Mouse (Mus musculus): ENCODE results near the gene Tef. TPM values are rescaled to one million over a fixed set of nuclear protein-coding genes. Genes with fewer than 3 reads are reported as not detected.

Tef gene
- total RNA-seq, 2 experiments from 2014 or later: 61.4 to 101 TPM

DNA sequence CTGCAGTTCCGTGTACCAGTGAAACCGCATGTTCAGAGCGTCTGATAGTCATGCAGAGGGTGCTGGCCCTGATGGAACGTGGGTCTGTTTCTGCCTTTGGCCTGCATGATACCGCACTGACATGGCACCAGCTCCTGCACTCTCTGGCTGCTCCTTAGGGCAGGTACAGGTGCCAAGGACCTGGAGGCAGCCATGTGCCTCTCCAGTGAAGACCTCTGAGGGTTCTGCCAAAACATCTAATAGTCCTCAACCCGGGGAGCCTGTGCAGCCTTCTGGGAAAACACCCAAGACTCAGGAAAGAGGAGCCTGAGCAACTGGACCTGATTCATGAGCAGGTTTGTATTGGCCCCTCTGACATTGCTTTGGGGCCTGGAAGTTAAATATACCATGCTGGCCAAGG, 4.4 kb upstream of the Tef start:
- DNase-seq: no peak

DNA sequence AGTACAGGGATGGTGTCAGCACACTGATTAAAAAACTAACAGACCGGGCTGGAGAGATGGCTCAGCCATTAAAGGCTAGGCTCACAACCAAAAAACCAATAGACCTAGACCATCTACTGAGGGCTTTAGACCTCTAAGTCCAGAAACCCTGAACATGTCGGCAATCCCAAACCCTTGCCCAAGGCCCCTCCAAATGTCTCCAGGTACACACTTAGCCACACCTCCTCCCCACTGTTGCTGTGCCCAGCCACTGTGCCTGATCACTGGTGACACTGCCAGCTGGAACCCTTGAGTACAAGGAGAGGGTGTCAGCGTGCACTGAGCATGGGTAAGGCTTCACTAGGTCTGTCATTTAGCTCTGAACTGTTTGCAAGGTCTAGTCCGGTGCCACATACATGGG, 3.8 kb upstream of the Tef start:
- no peak for DNase-seq

DNA sequence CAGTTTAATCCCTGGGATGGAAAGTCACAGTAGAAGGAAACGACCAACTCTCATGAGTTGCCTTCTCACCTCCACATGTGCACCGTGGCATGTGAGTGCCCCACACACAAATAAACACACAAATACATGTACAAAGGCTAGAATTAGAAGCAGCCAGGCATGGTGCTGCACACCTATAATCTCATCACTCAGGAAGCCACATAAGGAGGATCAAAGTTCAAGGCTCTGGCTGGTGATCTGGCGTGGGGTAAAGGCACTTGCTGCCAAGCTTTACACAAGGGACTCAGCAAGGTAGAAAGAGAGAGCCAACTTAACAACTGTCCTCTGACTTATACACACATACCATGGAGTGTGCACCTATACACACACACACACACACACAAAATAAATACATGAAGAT, 1.8 kb upstream of the Tef start:
- DNase-seq: no peak

DNA sequence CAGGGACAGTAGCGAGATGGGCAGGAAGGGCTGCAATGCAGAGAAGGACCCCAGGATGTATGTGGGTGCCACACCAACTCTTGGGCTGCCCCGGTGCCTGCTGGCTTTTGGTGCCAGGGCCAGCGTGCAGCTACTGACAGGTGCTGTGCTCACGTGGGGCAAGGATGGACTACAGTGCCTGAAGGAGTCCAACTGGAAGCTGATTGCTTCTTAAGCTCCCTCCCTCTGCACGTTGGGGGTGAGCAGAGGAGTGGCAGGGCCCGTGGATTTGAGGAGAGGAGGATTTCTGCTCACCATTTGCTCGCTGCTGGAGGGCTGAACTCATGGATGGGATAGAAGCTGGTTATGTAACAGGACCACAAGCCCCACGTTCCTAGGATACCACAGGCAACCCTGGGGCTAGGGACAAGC, 725 bp downstream of the Tef start:
- peak in 1 of 2 experiments; percentile 25 for DNase-seq

DNA sequence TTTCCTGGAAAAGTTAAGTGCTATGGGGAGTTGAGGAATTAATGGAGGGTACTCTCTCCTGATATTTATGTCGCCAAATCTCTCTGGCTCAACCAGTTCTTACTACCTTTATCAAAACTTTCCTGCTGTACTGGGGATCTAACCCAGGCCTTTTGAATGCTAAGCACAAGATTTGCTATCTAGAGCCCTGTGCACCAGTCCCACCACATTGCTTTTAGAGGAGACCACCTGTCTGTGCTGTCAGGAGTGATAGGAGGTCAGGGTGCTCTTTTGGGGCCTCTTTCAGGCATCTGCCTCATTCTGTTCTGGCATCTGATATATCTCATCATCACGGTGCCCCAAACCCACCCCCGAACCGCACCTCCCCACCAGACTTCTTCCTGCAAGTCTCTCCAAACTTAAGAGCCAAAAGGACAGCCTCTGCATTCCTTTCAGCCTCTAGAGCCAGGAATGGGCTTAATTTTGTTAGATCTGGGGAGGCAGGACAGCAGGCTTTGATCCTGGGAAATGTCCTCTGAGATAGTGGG, 1.3 kb downstream of the Tef start:
- no peak for DNase-seq

DNA sequence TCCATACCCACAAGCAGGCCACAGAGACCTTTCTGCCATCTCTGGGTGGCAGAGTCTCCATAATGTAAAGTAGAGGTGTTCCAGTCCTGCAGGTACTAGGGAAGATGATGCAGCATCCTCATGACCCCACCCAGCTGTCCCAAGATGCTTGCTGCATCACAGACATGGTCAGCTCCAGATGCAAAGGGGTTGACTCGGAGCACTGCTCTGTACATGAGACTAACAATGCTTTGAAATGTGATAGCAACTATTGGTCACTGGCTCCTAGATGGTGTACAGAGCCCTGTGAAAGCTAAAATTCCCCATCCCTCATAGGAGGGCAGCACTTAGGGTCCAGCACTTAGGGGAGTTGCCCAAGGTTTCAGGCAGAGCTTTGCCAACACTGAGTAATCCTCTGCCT, 2.0 kb downstream of the Tef start:
- no peak for DNase-seq

DNA sequence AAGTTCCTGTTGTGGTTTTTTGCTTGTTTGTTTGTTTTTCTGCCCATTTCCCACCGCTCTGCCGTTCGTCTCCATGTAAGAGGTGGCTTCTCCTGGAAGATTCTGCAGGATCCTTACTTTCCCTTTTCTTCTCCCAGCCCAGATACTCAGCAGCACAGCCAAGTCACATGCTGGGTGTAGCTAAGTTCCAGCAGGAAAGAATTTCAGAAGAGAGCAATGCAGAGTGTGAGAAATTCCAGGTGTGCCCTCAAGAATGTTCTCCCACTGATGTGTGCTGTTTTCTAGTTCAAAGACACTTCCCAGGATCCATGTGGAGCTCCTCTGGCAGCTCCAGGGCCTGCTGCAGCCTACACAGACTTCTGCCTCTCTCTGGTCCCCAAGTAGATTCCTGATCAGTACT, 2.7 kb downstream of the Tef start:
- no peak for DNase-seq

DNA sequence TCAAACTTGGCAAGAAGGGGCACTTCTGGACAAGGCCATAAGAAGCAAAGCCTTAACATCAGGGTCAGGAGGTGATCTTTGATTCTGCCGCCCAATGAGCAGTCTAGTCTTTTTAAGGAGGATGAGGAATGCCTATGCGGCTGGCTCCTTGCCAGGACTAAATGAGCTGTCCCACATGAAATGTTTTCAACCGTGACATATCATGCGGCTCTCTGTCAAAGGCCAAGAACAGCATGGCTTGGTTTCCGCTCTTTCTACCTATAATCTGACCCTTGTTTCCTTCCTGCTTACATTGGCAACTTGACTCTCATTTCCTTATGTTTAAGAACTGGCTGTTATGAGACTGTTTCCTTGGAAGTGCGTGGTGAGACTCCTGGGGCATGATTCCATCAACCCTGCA, 3.4 kb downstream of the Tef start:
- DNase-seq: peak; percentile 77 to 79

DNA sequence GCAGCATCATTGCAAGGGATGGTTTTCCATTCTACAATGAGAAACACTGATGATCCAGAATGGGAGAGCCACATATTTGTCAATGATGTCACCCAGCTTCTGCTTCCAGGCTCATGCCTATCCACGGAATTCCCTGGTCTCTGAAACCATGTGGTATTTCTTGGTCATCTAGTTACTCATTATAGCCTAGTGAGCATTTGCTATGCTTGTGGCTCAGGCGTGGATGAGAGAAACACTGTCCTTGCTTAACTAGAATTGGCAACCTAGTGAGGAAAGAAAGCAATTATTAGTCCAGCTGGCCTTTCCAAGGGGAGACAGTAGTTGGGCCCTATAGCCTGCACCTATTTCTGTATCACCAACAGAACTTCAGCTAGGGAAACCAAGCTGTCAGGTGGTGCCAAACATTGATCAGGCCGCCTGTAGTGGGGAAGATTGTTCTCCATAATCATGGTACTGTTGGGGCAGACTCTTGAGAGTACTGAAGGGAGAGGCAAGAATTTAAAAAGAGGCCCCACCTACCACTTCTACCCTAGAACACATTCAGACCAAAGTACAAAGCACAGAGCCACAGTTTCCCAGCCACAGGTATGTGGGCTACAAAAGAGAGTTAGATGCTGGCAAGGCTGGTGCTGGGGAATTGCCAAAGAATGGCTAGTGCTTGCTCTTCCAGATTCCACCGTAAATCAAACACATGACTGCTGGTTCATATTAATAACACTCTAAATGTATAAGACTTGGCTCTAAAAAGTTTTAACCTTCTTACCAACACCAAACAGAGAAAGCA, 4.6 kb downstream of the Tef start:
- no peak for DNase-seq

DNA sequence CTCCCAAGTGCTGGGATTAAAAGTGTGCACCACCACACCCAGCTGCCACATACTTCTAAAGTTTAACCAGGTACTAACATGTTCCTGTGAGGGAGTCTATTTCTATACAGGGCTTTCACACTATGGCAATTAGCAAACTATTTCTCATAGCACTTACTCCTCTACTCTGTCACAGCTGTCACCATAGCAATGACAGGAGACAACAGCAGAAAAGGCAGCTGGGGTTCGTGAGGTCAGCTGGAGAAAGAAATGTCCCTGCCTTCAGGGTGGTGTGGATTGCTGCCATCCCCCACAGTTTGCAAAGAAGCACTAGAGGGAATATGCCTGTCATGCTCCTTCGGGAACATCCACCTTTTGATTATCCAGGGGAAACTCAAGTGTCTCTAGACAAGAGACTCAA, 6.6 kb downstream of the Tef start:
- no peak for DNase-seq

DNA sequence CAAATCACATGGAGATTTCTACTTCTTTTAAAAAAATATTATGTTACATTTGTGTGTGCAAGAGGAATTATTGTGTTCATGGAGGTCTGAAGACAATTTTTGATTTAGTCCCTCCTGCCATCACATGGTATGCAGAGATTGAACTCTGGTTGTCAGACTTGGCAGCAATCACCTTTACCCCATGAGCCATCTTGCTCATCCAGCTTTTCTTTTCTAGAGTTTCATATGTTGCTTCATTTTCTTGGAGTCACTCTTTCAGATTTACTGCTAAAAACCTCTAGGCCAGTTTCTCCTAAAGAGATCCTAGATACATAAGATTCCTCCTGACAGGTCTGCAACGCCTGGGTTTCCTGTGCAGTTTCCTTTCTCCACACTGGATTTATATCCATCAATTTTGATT, 7.3 kb downstream of the Tef start:
- no peak for DNase-seq

DNA sequence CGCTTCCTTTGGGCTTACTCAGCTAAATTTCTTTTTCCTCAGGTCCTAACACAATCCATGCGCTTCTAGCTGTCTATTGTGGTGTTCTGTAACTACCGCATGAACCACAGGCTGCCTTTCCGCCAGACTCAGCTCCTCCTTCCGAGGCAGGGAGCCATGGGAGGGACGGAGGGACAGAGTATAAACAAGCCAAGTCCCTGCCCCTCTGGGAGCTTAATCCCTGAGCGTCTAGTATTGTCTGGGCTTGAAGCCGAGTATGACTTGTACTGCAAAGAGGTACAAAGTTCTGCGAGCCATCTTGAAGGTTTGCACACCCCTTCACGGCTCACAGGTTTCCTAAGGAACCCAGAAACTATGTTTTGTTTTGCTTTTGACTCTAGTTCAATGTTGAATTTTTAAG, 7.9 kb downstream of the Tef start:
- DNase-seq: peak; percentile 92 to 93

DNA sequence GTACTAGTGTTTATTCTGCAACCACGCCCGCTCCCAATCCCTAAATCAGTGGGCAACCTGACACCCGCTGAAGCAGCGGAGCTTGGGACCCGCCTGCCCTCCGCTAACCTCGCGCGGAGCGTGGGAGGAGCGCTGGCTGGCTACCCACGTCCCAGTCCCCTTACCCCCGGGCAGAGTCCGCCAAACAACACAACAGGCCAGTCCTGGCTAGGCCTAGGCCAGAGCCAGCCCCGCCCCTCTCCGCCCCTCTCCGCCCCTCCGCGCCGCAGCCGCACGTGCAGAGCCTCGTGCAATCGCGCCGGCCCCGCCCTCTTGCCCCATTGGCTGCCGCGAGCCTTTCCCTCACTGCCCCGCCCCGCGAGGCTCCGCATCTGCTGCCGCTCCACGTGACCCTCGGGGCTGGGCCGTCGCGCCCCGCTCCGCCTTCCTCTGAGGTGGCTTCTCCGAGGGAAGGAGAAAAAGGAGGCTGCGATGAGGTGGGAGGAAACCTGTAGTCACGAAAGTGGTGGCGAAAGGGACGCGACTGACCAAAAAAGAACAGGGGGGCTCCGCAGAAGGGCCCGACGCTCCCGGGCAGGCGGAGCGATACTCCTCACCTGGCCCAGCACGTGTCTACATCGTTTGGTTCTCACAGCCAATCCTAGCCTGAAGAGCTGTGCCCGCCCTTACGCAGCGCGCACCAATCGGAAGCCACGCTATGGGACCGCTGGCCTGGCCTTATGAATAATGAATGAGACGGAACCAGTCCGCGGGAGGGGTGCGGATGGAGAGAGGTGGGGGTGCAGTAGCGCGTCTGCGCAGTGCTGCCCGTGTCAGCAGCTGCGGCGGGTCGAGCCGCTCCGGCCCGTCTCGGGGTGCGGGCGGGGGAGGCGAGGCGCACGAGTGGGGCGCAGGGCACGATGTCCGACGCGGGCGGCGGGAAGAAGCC, 8.7 kb downstream of the Tef start:
- peak; percentile 98 to 99 for DNase-seq

DNA sequence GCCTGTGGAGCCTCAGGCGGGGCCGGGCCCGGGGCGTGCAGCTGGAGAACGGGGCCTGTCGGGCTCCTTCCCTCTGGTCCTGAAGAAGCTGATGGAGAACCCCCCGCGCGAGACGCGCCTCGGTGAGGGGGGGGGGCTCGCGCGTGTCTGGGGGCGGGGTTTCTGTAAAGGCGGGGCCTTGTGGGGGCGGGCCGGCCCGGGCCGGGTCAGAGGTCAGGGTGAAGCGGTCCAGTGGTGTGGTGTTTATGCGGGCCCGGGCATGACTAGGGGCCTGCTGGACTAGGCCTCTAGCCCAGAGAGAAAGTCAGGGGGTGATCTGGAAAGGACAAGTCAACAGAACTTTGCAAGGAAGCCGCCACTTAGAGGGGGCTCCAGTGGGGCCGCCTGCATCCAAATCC, 9.4 kb downstream of the Tef start:
- DNase-seq: peak; percentile 76 to 82

DNA sequence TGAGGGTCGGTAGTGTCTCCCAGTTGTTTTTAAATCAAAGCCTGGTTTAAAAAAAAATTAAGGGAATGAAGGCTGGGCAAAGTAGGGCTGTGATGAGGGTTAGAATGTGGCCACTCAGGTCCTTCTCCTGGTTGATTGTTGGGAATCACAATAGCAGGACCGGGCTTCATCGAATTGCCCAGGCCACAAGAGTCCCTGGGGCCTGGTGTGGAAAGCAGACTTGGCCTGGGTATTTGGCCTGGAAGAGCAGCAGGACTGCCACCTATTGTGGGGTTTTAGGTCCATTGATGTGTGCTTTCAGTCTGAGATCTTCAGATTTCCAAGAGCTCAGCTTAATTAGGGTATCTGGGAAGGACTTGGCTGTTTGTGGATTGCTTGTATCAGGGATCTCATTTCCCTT, 10.1 kb downstream of the Tef start:
- peak in 1 of 2 experiments; percentile 48 for DNase-seq

DNA sequence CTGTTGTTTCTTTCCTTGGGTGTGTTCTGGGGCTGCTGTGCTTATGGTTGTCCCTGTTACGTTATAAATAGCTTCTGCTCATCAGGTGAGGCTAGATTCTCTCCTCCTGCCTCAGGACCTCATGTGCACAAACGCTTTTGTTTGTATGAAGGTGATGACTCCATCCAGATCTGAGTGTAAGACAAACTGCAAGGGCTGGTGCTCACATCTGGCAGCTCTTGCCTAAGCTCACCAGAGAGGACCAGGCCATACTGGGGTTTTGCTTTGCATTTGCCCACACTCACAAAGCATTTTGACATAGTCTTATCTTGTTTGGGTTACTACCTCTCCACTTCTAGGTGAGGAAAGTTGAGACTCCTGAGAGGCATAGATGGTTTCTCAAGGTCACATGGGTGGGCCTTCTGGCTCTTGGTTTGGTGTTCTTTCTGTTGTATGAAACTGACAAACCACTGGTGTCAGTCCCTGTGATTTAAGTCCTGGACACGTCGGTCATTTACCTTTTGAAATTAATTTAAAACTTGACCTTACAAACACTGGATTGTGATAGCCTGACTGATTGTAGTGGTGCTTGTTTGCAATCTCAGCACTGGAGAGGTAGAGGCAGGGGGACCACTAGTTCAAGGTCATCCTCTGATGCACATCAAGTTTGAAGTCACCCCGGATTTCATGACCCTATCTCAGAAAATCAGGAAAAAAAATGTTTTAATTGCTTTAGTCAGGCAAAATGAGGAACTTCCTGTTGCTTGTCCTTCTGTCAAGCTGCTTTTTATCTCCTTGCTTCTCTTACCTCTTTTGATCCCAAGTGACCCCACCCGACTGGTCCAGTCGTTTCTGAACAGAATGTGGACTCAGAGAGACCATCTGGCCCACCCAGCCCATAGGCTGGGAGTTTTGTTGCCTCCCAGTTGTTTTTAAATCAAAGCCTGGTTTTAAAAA, 10.7 kb downstream of the Tef start:
- no peak for DNase-seq

DNA sequence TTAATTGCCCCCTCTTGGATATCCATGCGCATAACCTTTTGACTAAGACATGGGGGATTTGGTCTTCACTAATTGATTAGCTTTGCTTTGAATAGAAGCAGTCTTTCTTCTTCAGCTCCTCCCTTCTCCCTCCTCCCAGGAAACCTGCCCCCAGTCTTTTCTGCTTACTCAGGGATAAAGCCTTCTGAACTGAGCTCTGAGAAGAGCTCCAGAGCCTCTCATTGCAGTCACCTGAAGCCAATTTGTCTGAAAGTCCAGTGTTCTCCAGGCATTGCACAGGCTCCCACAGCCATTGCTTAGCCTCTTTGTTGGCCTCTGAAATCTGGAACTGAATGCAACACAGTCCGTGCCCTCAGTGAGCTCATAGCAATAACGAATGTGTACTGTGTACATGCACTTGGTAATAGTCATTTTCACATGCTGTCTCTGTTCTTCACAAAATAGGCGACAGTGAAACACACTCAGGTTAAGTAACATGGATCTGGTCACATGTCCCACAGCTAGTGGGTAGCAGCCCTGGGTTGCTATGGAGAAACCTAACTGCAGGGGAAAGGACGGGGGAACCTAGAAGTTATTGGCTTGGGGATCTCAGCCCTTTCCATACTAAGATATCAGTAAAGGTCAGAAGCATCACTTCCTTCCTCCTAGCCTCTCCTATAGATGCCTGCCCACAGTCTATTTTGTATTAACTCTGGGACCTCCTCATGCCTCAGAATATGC, 11.9 kb downstream of the Tef start:
- no peak for DNase-seq

DNA sequence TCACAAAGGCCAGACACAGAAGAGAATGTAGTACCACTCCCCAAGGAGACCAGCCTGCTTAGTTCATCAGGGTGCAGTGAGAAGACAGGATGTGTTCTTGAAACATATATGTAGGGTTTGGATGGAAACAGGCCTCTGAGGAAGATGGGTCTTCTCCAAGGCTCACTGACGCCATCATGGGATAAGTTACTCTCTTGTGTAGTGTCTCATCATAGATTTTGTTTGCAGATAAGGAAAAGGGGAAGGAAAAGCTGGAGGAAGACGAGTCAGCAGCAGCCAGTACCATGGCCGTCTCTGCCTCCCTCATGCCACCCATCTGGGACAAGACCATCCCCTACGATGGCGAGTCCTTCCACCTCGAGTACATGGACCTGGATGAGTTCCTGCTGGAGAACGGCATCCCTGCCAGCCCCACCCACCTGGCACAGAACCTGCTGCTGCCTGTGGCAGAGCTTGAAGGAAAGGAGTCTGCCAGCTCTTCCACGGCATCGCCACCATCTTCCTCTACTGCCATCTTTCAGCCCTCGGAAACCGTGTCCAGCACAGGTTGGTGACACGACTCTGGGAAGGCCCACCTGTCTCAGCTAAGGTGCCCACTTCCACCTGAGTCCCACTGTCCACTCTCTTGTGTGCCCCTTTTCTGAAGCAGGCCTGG, 12.6 kb downstream of the Tef start:
- no peak for DNase-seq

DNA sequence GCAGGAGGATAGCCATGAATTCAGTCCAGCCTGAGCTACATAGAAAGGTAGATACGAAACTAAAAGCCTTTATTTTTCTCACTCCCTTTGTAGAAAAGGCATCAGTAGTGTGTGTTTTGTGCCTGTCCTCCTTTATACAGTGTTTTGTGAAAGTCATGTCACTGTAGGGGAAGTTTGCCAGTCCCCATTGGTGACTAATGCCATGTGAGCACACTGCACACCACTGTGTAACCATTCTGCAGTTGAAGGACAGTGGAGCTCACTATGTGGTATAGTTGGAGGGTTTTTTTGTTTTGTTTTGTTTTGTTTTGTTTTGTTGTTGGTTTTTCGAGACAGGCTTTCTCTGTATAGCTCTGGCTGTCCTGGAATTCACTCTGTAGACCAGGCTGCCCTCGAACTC, 16.2 kb downstream of the Tef start:
- DNase-seq: peak; percentile 45 to 53

DNA sequence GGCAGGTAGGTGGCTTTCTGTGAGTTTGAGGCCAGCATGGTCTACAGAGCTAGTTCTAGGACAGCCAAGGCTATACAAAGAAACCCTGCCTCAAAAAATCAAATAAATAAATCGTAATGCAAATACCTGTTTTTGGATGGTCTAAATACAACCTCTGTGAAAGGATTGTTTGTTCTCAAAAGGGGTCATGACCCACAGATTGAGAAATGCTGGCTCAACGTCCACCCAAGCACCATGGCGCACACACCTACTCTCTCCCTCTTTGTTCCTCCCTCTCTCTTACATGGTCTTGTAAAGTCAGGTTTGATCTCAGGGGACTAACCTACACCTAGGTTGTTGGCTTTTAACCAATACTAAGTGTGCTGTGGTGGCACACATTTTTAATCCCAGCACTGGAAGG, 20.4 kb downstream of the Tef start:
- DNase-seq: no peak

DNA sequence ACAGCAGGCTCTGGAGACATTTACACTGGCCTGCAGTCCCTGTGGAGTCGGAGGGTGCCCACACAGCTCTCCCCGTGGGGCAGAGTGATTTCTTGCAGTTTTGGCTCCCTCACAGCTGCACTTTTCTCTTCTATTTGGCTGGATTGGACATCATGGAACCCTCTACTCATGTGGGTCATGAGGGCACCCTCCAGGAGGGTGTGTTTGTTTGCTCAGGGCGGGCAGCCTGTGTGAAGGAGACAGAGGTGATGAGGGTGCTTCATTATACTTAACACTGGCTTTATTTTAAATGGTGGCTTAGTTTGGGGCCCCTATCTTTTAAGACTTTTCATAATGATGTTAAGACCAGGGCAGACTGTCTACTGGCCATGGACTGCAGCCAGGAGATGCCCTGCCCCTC, 22.6 kb downstream of the Tef start:
- DNase-seq: no peak

Measured in adrenal gland, postnatal 36 days (tissue).